Mouse (Mus musculus) thymus, adult 2 months (tissue): Measurements from ENCODE around the gene Msrb3.

ENCODE experiments used
- CTCF ChIP-seq: fragments of 200-500 bp; IDR thresholded peaks from 2 replicates; pipeline ENCODE4 v1.5.1; 2012; ENCODE audit warnings: mild to moderate bottlenecking, control low read depth, low read length, moderate library complexity, borderline replicate concordance; ENCODE audit not compliant: control insufficient read depth, poor library complexity, insufficient read depth; ENCODE audit errors: extremely low read depth
- POLR2A ChIP-seq: fragments of 200-500 bp; IDR thresholded peaks from 2 replicates; pipeline ENCODE4 v1.6.1; 2012; ENCODE audit warnings: mild to moderate bottlenecking, low read length, control low read depth, moderate library complexity; ENCODE audit not compliant: control insufficient read depth, poor library complexity, insufficient read depth; ENCODE audit errors: extremely low read depth

- no peak for TF ChIP-seq CTCF
- TF ChIP-seq POLR2A = no peak
Measured at GRCm38 (mm10) chr10:120810832-120811571, 87.9 kb downstream of the Msrb3 start.
